Mouse (Mus musculus): ENCODE results near the gene Mid1. TPM values are rescaled to one million over a fixed set of nuclear protein-coding genes. Genes with fewer than 3 reads are reported as not detected.

Mid1 gene
- polyA plus RNA-seq, 1 experiment, result 15.2 TPM

DNA sequence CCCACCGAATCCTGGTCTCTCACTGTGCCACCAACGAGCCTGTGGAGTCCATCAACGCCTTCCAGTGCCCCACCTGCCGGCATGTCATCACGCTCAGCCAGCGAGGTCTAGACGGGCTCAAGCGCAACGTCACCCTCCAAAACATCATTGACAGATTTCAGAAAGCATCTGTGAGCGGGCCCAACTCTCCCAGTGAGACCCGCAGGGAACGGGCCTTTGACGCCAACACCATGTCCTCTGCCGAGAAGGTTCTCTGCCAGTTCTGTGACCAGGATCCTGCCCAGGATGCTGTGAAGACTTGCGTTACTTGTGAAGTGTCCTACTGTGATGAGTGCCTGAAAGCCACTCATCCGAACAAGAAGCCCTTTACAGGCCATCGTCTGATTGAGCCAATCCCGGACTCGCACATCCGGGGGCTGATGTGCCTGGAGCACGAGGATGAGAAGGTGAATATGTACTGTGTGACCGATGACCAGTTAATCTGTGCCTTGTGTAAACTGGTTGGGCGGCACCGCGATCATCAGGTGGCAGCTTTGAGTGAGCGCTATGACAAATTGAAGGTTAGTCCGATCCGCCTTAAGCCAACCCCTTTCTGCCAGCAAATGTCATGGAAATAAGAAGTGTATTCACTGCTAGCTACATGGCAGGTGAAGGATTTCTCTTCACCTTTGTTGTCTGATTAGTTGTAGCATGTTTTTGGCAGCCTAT, 242.3 kb downstream of the Mid1 start:
- Histone ChIP-seq H3K79me3 (ENCODE audit: low read depth) (peaks cover 13% of the 10 kb centered on the region), H3K36me3 (ENCODE audit: control insufficient read depth, insufficient read depth) (peaks cover 9% of the 10 kb centered on the region), H3ac (ENCODE audit: control insufficient read depth, insufficient read length, low read depth) (no peak overlapping the region), H3K79me2 (ENCODE audit: control insufficient read depth, insufficient read depth) (peaks cover 52% of the 10 kb centered on the region), H3K27me3 (ENCODE audit: control insufficient read depth, insufficient read depth, insufficient read length) (no peaks in the 10 kb centered on the region), H3K4me3 (ENCODE audit: insufficient read depth, poor library complexity, severe bottlenecking) (no peak overlapping the region)
- TF ChIP-seq MYOG (IDR thresholded peaks at IDR 0.05; ENCODE audit: control insufficient read depth, extremely low read depth, insufficient read length) (no peak), USF1 (IDR thresholded peaks at IDR 0.05; ENCODE audit: low read depth) (no peak), CEBPB (IDR thresholded peaks at IDR 0.05; ENCODE audit: low read depth) (no peak), MYOD1 (IDR thresholded peaks at IDR 0.05; ENCODE audit: control insufficient read depth, insufficient read length, low read depth) (no peak), CTCF (IDR thresholded peaks at IDR 0.05; ENCODE audit: control insufficient read depth, insufficient read depth, insufficient read length) (no peak), FOSL1 (IDR thresholded peaks at IDR 0.05; ENCODE audit: insufficient read depth, low read length, poor library complexity, severe bottlenecking) (no peak), MAX (IDR thresholded peaks at IDR 0.05) (no peak)

DNA sequence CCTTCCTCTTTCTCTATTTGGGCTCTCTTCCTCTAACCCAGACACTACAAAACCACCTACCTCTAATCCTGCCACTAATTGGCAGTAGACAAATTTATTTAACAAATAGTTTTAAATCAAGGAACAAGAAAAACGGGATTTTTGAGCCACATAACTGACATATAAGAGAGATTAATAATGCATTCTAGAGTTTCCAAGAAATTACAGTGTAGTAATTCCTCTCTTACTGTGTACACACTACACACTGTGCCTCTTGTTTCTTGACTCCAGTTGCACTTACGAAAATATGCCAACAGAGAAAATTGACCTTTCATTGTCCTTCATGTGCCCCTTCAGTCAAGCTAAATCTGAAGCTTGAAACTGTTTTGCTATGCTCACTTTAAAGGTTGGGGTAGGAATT, 245.9 kb downstream of the Mid1 start:
- H3K4me3 ChIP-seq (ENCODE audit: insufficient read depth, poor library complexity, severe bottlenecking), result no peak overlapping the region
- H3K79me3 ChIP-seq (ENCODE audit: low read depth), result peaks cover 21% of the 10 kb centered on the region
- H3K79me2 ChIP-seq (ENCODE audit: control insufficient read depth, insufficient read depth), result peaks cover 54% of the 10 kb centered on the region
- TF ChIP-seq MYOG (IDR thresholded peaks at IDR 0.05; ENCODE audit: control insufficient read depth, extremely low read depth, insufficient read length) (no peak), MAX (IDR thresholded peaks at IDR 0.05) (no peak), MYOD1 (IDR thresholded peaks at IDR 0.05; ENCODE audit: control insufficient read depth, insufficient read length, low read depth) (no peak), CTCF (IDR thresholded peaks at IDR 0.05; ENCODE audit: control insufficient read depth, insufficient read depth, insufficient read length) (no peak), CEBPB (IDR thresholded peaks at IDR 0.05; ENCODE audit: low read depth) (no peak), USF1 (IDR thresholded peaks at IDR 0.05; ENCODE audit: low read depth) (no peak), FOSL1 (IDR thresholded peaks at IDR 0.05; ENCODE audit: insufficient read depth, low read length, poor library complexity, severe bottlenecking) (no peak)
- peaks cover 12% of the 10 kb centered on the region for H3K36me3 ChIP-seq (ENCODE audit: control insufficient read depth, insufficient read depth)
- no peak overlapping the region for H3ac ChIP-seq (ENCODE audit: control insufficient read depth, insufficient read length, low read depth)
- H3K27me3 ChIP-seq (ENCODE audit: control insufficient read depth, insufficient read depth, insufficient read length), result no peaks in the 10 kb centered on the region

DNA sequence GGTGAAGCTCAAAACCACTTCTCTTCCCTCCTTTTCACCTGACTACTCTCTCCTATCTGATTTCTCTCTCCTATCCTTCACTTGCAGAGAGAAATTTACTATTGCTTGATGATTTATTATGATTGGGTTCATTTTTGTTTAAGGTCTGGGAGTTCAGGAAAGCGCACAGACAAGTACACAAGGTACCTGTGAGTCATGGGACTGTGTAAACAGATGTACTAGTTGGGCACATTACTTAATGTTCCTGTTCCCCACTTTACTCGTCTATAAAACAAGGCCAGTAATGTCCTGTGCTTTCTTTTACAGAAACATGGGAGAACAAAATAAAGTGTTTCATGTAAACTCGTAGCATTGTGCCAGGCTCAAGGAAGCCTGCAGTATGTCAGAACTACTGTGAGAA, 248.2 kb downstream of the Mid1 start:
- no peaks in the 10 kb centered on the region for H3K27me3 ChIP-seq (ENCODE audit: control insufficient read depth, insufficient read depth, insufficient read length)
- TF ChIP-seq MYOG (IDR thresholded peaks at IDR 0.05; ENCODE audit: control insufficient read depth, extremely low read depth, insufficient read length) (no peak), CEBPB (IDR thresholded peaks at IDR 0.05; ENCODE audit: low read depth) (no peak), FOSL1 (IDR thresholded peaks at IDR 0.05; ENCODE audit: insufficient read depth, low read length, poor library complexity, severe bottlenecking) (no peak), MYOD1 (IDR thresholded peaks at IDR 0.05; ENCODE audit: control insufficient read depth, insufficient read length, low read depth) (no peak), MAX (IDR thresholded peaks at IDR 0.05) (no peak), CTCF (IDR thresholded peaks at IDR 0.05; ENCODE audit: control insufficient read depth, insufficient read depth, insufficient read length) (no peak), USF1 (IDR thresholded peaks at IDR 0.05; ENCODE audit: low read depth) (no peak)

DNA sequence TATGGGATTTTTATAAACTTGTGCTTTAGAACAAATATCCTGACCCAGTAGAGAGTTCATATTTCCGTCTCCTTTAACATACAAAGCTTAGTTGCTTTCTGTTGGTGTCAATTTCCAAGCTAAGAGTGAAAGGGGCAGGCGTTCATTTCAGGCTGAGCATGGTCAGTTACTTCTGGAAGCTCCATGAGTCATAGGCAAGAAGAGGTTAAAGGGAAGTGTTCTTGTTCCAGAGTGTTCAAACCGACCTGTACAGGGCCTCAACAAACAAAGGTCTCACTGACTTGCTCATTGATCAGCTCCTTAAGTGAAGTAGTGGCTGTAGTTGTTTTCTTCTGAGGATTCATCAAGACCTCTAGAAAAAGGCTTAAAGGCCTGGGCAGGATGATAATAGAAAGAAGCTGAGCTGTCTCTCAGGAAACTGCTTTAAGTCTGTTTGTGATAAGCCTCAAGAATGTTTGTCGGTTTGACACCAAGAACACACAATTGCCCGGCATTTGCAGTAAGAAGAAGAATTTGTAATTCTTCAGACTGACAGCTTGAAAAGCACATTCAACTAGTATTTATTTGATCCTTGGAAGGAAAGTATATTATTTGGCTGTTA, 252.2 kb downstream of the Mid1 start:
- H3K36me3 ChIP-seq (ENCODE audit: control insufficient read depth, insufficient read depth), result peaks cover 3% of the 10 kb centered on the region
- peaks cover 23% of the 10 kb centered on the region for H3K79me3 ChIP-seq (ENCODE audit: low read depth)
- TF ChIP-seq MYOD1 (IDR thresholded peaks at IDR 0.05; ENCODE audit: control insufficient read depth, insufficient read length, low read depth), result no peak
- TF ChIP-seq CEBPB (IDR thresholded peaks at IDR 0.05; ENCODE audit: low read depth), result no peak
- TF ChIP-seq FOSL1 (IDR thresholded peaks at IDR 0.05; ENCODE audit: insufficient read depth, low read length, poor library complexity, severe bottlenecking), result no peak
- TF ChIP-seq MYOG (IDR thresholded peaks at IDR 0.05; ENCODE audit: control insufficient read depth, extremely low read depth, insufficient read length), result no peak
- no peak for TF ChIP-seq USF1 (IDR thresholded peaks at IDR 0.05; ENCODE audit: low read depth)
- TF ChIP-seq CTCF (IDR thresholded peaks at IDR 0.05; ENCODE audit: control insufficient read depth, insufficient read depth, insufficient read length), result no peak
- TF ChIP-seq MAX (IDR thresholded peaks at IDR 0.05), result no peak
- no peak overlapping the region for H3K4me3 ChIP-seq (ENCODE audit: insufficient read depth, poor library complexity, severe bottlenecking)
- H3K27me3 ChIP-seq (ENCODE audit: control insufficient read depth, insufficient read depth, insufficient read length), result no peaks in the 10 kb centered on the region
- H3ac ChIP-seq (ENCODE audit: control insufficient read depth, insufficient read length, low read depth), result no peak overlapping the region
- peaks cover 47% of the 10 kb centered on the region for H3K79me2 ChIP-seq (ENCODE audit: control insufficient read depth, insufficient read depth)

More for the DNA sequence above, 248.2 kb downstream of the Mid1 start:
- peaks cover 3% of the 10 kb centered on the region for H3K36me3 ChIP-seq (ENCODE audit: control insufficient read depth, insufficient read depth)
- no peak overlapping the region for H3ac ChIP-seq (ENCODE audit: control insufficient read depth, insufficient read length, low read depth)
- H3K79me2 ChIP-seq (ENCODE audit: control insufficient read depth, insufficient read depth), result peaks cover 64% of the 10 kb centered on the region
- no peak overlapping the region for H3K4me3 ChIP-seq (ENCODE audit: insufficient read depth, poor library complexity, severe bottlenecking)
- peaks cover 20% of the 10 kb centered on the region for H3K79me3 ChIP-seq (ENCODE audit: low read depth)

DNA sequence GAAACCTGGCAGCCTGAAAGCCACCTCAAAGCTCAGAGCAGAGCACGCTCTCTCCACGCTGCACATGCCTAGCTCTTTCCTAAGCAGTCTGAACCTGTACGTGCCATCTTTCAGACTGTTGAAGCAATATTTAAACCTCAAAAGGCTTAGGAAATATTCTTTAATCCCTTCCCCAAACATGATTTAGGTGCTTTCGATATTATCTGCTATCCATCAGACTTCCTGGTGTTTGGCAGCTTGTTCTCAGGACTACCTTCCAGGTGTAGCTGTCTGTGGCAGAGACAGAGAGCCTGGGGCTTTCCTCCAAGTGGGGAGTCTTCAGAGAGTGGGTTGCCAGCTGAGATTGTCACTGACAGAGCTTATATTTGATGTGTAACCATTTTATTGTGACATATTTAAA, 255.5 kb downstream of the Mid1 start:
- H3K4me3 ChIP-seq (ENCODE audit: insufficient read depth, poor library complexity, severe bottlenecking), result no peak overlapping the region
- no peak overlapping the region for H3ac ChIP-seq (ENCODE audit: control insufficient read depth, insufficient read length, low read depth)
- no peaks in the 10 kb centered on the region for H3K27me3 ChIP-seq (ENCODE audit: control insufficient read depth, insufficient read depth, insufficient read length)
- H3K79me2 ChIP-seq (ENCODE audit: control insufficient read depth, insufficient read depth), result peaks cover 20% of the 10 kb centered on the region
- peaks cover 9% of the 10 kb centered on the region for H3K79me3 ChIP-seq (ENCODE audit: low read depth)
- H3K36me3 ChIP-seq (ENCODE audit: control insufficient read depth, insufficient read depth), result no peaks in the 10 kb centered on the region
- TF ChIP-seq MAX (IDR thresholded peaks at IDR 0.05) (no peak), CTCF (IDR thresholded peaks at IDR 0.05; ENCODE audit: control insufficient read depth, insufficient read depth, insufficient read length) (no peak), USF1 (IDR thresholded peaks at IDR 0.05; ENCODE audit: low read depth) (no peak), FOSL1 (IDR thresholded peaks at IDR 0.05; ENCODE audit: insufficient read depth, low read length, poor library complexity, severe bottlenecking) (no peak), MYOG (IDR thresholded peaks at IDR 0.05; ENCODE audit: control insufficient read depth, extremely low read depth, insufficient read length) (no peak), MYOD1 (IDR thresholded peaks at IDR 0.05; ENCODE audit: control insufficient read depth, insufficient read length, low read depth) (no peak), CEBPB (IDR thresholded peaks at IDR 0.05; ENCODE audit: low read depth) (no peak)

Data from C2C12 (cell line).